Mouse (Mus musculus): ENCODE data around the gene Bmp6. TPM values are rescaled to one million over a fixed set of nuclear protein-coding genes. Genes with fewer than 3 reads are reported as not detected.
A peak's percentile ranks its signal among the peaks of the same experiment; 100 is the strongest.

The Bmp6 gene
- polyA plus RNA-seq, 1 experiment from 2014 or later, result 0.51 TPM

DNA sequence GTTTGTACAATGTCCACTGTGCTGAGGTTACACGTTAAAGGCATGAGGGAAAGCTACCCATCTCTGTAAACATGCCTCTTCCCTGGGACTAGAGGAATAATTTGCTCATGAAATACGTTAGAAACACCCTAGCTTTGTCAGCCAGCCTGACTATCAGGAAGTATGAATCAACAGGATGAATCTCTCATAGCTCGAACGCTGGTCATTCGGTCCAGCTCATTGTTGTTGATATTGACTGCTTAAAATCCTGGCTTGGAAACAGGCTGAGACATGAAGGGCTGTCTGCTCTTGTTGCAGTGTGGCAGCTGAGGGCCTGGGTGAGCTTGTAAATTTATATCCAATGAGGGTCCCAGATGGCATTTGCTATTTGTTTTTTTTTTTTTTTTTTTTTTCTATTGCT, 4.9 kb downstream of the Bmp6 start:
- Histone ChIP-seq H3K27ac (ENCODE audit: low read length) (no peak overlapping the region), H3K4me3 (ENCODE audit: low read length) (no peak overlapping the region), H3K27me3 (replicated peaks; ENCODE audit: control insufficient read depth, insufficient read depth, low read length) (peaks cover 31% of the 10 kb centered on the region), H3K9ac (ENCODE audit: low read depth, low read length) (no peak overlapping the region), H3K4me2 (ENCODE audit: low read depth, low read length) (no peak overlapping the region), H3K9me3 (ENCODE audit: control insufficient read depth, low read length) (no peaks in the 10 kb centered on the region), H3K36me3 (ENCODE audit: control insufficient read depth, insufficient read depth, low read length) (no peaks in the 10 kb centered on the region), H3K4me1 (ENCODE audit: control insufficient read depth, insufficient read depth, low read length) (peaks cover 25% of the 10 kb centered on the region)
- no peak for ATAC-seq
- 59% methylated on average over 5 of the region's 5 CpGs for WGBS

DNA sequence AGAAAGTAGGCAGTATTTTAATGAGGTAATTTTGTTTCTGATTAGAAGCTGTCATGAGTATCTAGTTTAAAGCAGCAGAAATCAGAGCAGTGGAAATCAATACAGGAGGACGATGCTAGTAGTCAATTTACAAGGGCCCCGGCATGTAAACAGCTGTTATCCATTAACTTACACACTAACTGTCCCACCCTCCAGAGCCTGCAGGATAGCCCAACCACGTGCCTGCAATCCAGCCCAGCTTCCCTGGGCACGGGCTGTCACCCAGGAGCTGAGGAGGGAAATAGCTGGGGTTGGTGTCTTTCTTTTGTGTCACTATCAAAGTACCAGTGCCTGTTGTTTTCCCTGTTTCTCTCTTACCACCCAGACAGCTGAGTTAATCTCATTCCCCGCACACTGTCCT, 7.1 kb downstream of the Bmp6 start:
- peaks cover 14% of the 10 kb centered on the region for H3K27me3 ChIP-seq (replicated peaks; ENCODE audit: control insufficient read depth, insufficient read depth, low read length)
- H3K4me1 ChIP-seq (ENCODE audit: control insufficient read depth, insufficient read depth, low read length), result peaks cover 8% of the 10 kb centered on the region
- ATAC-seq, result peak; percentile 81
- 26% methylated on average over 5 of the region's 5 CpGs for WGBS
- no peak overlapping the region for H3K4me2 ChIP-seq (ENCODE audit: low read depth, low read length)
- H3K9me3 ChIP-seq (ENCODE audit: control insufficient read depth, low read length), result no peaks in the 10 kb centered on the region
- no peak overlapping the region for H3K4me3 ChIP-seq (ENCODE audit: low read length)
- H3K27ac ChIP-seq (ENCODE audit: low read length), result no peak overlapping the region
- no peak overlapping the region for H3K9ac ChIP-seq (ENCODE audit: low read depth, low read length)
- no peaks in the 10 kb centered on the region for H3K36me3 ChIP-seq (ENCODE audit: control insufficient read depth, insufficient read depth, low read length)

DNA sequence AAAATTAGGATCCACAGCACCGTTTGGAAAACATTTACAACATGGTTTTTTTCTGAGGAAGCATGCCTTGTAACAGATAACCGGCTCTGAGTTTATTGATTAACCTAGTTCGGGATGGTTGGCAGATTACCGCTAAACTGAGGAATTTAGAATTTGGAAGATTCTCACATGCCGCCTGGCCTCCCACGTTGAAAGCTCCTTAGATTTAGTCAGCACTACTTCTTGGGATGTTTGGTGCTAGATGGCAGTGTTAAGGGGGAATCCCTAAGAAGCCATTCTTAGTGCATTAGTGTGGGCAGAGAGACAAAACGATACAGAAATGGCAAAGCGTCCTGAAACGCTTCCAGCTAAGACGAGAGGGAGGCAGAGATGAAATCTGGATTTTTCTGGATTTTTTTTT, 8.1 kb downstream of the Bmp6 start:
- H3K36me3 ChIP-seq (ENCODE audit: control insufficient read depth, insufficient read depth, low read length), result no peaks in the 10 kb centered on the region
- no peak overlapping the region for H3K4me3 ChIP-seq (ENCODE audit: low read length)
- H3K4me1 ChIP-seq (ENCODE audit: control insufficient read depth, insufficient read depth, low read length), result peaks cover 6% of the 10 kb centered on the region
- WGBS, result 56% methylated on average over 10 of the region's 10 CpGs
- no peak overlapping the region for H3K9ac ChIP-seq (ENCODE audit: low read depth, low read length)
- H3K27me3 ChIP-seq (replicated peaks; ENCODE audit: control insufficient read depth, insufficient read depth, low read length), result peaks cover 4% of the 10 kb centered on the region
- no peak for ATAC-seq
- H3K4me2 ChIP-seq (ENCODE audit: low read depth, low read length), result no peak overlapping the region
- H3K9me3 ChIP-seq (ENCODE audit: control insufficient read depth, low read length), result no peaks in the 10 kb centered on the region
- H3K27ac ChIP-seq (ENCODE audit: low read length), result no peak overlapping the region

- H3K27ac ChIP-seq (ENCODE audit: low read length), result no peak overlapping the region
- no peak overlapping the region for H3K9ac ChIP-seq (ENCODE audit: low read depth, low read length)
- no peak overlapping the region for H3K4me2 ChIP-seq (ENCODE audit: low read depth, low read length)
- 52% methylated on average over 24 of the region's 24 CpGs for WGBS
- peaks cover 6% of the 10 kb centered on the region for H3K4me1 ChIP-seq (ENCODE audit: control insufficient read depth, insufficient read depth, low read length)
- H3K4me3 ChIP-seq (ENCODE audit: low read length), result no peak overlapping the region
- no peak for ATAC-seq
- peaks cover 4% of the 10 kb centered on the region; the same call in 1 of the 2 replicates for H3K27me3 ChIP-seq (replicated peaks; ENCODE audit: control insufficient read depth, insufficient read depth, low read length)
- no peaks in the 10 kb centered on the region for H3K36me3 ChIP-seq (ENCODE audit: control insufficient read depth, insufficient read depth, low read length)
- H3K9me3 ChIP-seq (ENCODE audit: control insufficient read depth, low read length), result no peaks in the 10 kb centered on the region
These were observed 8.7 kb downstream of the Bmp6 start for GRCm38 (mm10) chr13:38353420-38354255.

DNA sequence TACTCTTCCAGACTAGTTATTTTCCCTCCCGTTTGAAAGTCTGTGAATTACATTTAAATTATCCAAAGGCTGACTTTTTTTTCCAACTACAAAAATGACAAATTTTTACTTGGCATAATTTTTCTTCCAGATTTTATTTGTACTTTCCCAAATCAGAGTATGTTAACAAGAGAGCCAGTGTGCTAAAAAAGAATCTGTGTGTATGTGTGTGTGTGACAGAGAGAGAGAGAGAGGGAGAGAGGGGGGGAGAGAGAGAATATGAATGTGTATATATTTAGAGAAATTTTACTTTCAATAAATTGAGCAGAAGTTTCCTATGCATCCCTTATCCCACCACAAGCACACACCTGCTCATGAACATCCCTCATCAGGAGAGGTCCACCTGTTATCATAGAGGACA, 9.4 kb downstream of the Bmp6 start:
- no peak for ATAC-seq
- WGBS, result 57% methylated on average over 1 of the region's 1 CpGs
- Histone ChIP-seq H3K4me3 (ENCODE audit: low read length) (no peak overlapping the region), H3K4me2 (ENCODE audit: low read depth, low read length) (no peak overlapping the region), H3K9me3 (ENCODE audit: control insufficient read depth, low read length) (no peaks in the 10 kb centered on the region), H3K4me1 (ENCODE audit: control insufficient read depth, insufficient read depth, low read length) (peaks cover 6% of the 10 kb centered on the region), H3K9ac (ENCODE audit: low read depth, low read length) (no peak overlapping the region), H3K27ac (ENCODE audit: low read length) (no peak overlapping the region), H3K36me3 (ENCODE audit: control insufficient read depth, insufficient read depth, low read length) (no peaks in the 10 kb centered on the region), H3K27me3 (replicated peaks; ENCODE audit: control insufficient read depth, insufficient read depth, low read length) (peaks cover 4% of the 10 kb centered on the region; the same call in 1 of the 2 replicates)

DNA sequence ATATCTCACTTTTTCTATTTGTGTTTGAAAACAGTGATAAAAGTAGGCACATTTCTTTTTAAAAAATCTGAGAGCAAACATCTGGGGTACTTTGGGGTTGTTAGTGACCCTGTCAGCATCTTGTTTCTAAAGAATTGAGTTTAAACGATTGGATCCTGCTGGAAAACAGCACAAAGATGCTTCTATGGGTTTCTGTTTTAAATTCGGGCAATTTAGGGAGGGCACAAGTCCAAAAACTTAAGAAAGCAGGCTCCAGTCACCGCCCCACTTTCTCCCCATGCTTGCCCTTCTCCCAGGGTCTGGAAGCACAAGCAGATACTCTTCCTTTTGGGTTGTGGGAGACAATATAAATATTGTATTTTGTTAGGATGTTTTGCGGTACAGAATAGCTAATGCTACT, 14.1 kb downstream of the Bmp6 start:
- Histone ChIP-seq H3K4me3 (ENCODE audit: low read length) (no peak overlapping the region), H3K4me1 (ENCODE audit: control insufficient read depth, insufficient read depth, low read length) (no peaks in the 10 kb centered on the region), H3K36me3 (ENCODE audit: control insufficient read depth, insufficient read depth, low read length) (no peaks in the 10 kb centered on the region), H3K27ac (ENCODE audit: low read length) (no peak overlapping the region), H3K9ac (ENCODE audit: low read depth, low read length) (no peak overlapping the region), H3K27me3 (replicated peaks; ENCODE audit: control insufficient read depth, insufficient read depth, low read length) (peaks cover 4% of the 10 kb centered on the region; the same call in 1 of the 2 replicates), H3K9me3 (ENCODE audit: control insufficient read depth, low read length) (no peaks in the 10 kb centered on the region), H3K4me2 (ENCODE audit: low read depth, low read length) (no peak overlapping the region)
- ATAC-seq, result no peak
- WGBS, result 54% methylated on average over 4 of the region's 4 CpGs

GRCm38 (mm10) chr13:38362751-38363150, 17.8 kb downstream of the Bmp6 start:
- ATAC-seq, result no peak
- Histone ChIP-seq H3K9me3 (ENCODE audit: control insufficient read depth, low read length) (no peaks in the 10 kb centered on the region), H3K27ac (ENCODE audit: low read length) (no peak overlapping the region), H3K4me1 (ENCODE audit: control insufficient read depth, insufficient read depth, low read length) (no peaks in the 10 kb centered on the region), H3K27me3 (replicated peaks; ENCODE audit: control insufficient read depth, insufficient read depth, low read length) (no peaks in the 10 kb centered on the region), H3K36me3 (ENCODE audit: control insufficient read depth, insufficient read depth, low read length) (no peaks in the 10 kb centered on the region), H3K9ac (ENCODE audit: low read depth, low read length) (no peak overlapping the region), H3K4me2 (ENCODE audit: low read depth, low read length) (no peak overlapping the region), H3K4me3 (ENCODE audit: low read length) (no peak overlapping the region)
- 73% methylated on average over 4 of the region's 4 CpGs for WGBS

DNA sequence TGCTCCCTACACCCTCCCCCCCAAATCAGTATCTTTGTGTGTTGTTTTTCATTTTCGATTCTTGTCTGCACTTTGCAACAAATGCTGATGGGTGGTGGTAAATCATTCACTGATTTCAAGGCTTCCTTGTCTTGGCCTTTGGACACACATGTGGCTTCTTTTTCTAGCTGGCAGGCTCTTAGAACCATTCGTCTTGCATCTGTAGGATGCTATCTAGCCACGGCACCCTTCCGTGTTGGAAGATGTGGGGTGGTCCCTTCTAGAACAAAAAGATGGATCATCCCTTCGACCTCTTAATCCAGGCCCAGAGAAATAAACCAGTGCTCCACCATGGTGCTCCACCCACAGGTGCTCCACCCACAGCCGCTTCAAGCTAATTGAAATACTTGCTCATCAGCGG, 19.0 kb downstream of the Bmp6 start:
- WGBS, result 82% methylated on average over 7 of the region's 7 CpGs
- no peak for ATAC-seq

DNA sequence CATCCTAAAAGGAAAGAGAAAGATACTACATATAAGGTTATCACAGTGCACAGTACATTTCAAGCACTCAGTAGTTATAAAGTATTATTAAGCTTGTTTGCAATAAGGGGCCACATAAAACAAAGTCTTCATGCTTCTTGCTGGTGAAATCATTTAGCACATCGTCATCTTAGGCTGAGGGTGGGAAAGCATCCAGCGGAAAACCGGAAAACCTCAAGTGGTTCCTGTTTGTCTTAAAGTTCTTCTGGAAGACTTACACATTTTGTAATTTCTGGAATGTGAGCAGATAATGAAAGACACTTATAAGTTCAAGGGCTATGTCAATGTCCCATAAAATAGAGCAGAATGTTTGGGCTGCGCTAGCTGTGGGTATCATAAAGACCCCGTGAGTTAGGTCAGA, 24.7 kb downstream of the Bmp6 start:
- Histone ChIP-seq H3K4me3 (ENCODE audit: low read length) (no peak overlapping the region), H3K9ac (ENCODE audit: low read depth, low read length) (no peak overlapping the region), H3K4me1 (ENCODE audit: control insufficient read depth, insufficient read depth, low read length) (no peaks in the 10 kb centered on the region), H3K27me3 (replicated peaks; ENCODE audit: control insufficient read depth, insufficient read depth, low read length) (no peaks in the 10 kb centered on the region), H3K27ac (ENCODE audit: low read length) (no peak overlapping the region), H3K36me3 (ENCODE audit: control insufficient read depth, insufficient read depth, low read length) (no peaks in the 10 kb centered on the region), H3K4me2 (ENCODE audit: low read depth, low read length) (no peak overlapping the region), H3K9me3 (ENCODE audit: control insufficient read depth, low read length) (no peaks in the 10 kb centered on the region)
- no peak for ATAC-seq
- 60% methylated on average over 5 of the region's 5 CpGs for WGBS

More for the DNA sequence above, 19.0 kb downstream of the Bmp6 start:
- no peak overlapping the region for H3K4me3 ChIP-seq (ENCODE audit: low read length)
- no peaks in the 10 kb centered on the region for H3K4me1 ChIP-seq (ENCODE audit: control insufficient read depth, insufficient read depth, low read length)
- H3K36me3 ChIP-seq (ENCODE audit: control insufficient read depth, insufficient read depth, low read length), result no peaks in the 10 kb centered on the region
- H3K9ac ChIP-seq (ENCODE audit: low read depth, low read length), result no peak overlapping the region
- no peak overlapping the region for H3K27ac ChIP-seq (ENCODE audit: low read length)
- H3K9me3 ChIP-seq (ENCODE audit: control insufficient read depth, low read length), result no peaks in the 10 kb centered on the region
- no peaks in the 10 kb centered on the region for H3K27me3 ChIP-seq (replicated peaks; ENCODE audit: control insufficient read depth, insufficient read depth, low read length)
- no peak overlapping the region for H3K4me2 ChIP-seq (ENCODE audit: low read depth, low read length)

- Histone ChIP-seq H3K4me2 (ENCODE audit: low read depth, low read length) (no peak overlapping the region), H3K36me3 (ENCODE audit: control insufficient read depth, insufficient read depth, low read length) (no peaks in the 10 kb centered on the region), H3K27ac (ENCODE audit: low read length) (no peak overlapping the region), H3K9ac (ENCODE audit: low read depth, low read length) (no peak overlapping the region), H3K4me1 (ENCODE audit: control insufficient read depth, insufficient read depth, low read length) (no peaks in the 10 kb centered on the region), H3K9me3 (ENCODE audit: control insufficient read depth, low read length) (no peaks in the 10 kb centered on the region), H3K4me3 (ENCODE audit: low read length) (no peak overlapping the region), H3K27me3 (replicated peaks; ENCODE audit: control insufficient read depth, insufficient read depth, low read length) (no peaks in the 10 kb centered on the region)
- no peak for ATAC-seq
- WGBS, result 69% methylated on average over 6 of the region's 6 CpGs
These were observed 31.2 kb downstream of the Bmp6 start for GRCm38 (mm10) chr13:38376071-38376470.

Measured in intestine, embryonic 16.5 days (tissue).